Mouse (Mus musculus) small intestine, adult 2 months (tissue): ENCODE data around the gene Haao.

Source experiments
- CTCF ChIP-seq: fragments of 200-500 bp; IDR thresholded peaks from 2 replicates; pipeline ENCODE4 v1.5.1; 2012; ENCODE audit warnings: low read depth, mild to moderate bottlenecking, control low read depth, inconsistent platforms, low read length, moderate library complexity, mixed read lengths; ENCODE audit not compliant: insufficient replicate concordance, insufficient read length; ENCODE audit errors: extremely low read depth
- POLR2A ChIP-seq: fragments of 200-500 bp; IDR thresholded peaks from 2 replicates; pipeline ENCODE4 v1.6.1; 2012; ENCODE audit warnings: low read depth, mild to moderate bottlenecking, control low read depth, inconsistent platforms, low read length, moderate library complexity

DNA sequence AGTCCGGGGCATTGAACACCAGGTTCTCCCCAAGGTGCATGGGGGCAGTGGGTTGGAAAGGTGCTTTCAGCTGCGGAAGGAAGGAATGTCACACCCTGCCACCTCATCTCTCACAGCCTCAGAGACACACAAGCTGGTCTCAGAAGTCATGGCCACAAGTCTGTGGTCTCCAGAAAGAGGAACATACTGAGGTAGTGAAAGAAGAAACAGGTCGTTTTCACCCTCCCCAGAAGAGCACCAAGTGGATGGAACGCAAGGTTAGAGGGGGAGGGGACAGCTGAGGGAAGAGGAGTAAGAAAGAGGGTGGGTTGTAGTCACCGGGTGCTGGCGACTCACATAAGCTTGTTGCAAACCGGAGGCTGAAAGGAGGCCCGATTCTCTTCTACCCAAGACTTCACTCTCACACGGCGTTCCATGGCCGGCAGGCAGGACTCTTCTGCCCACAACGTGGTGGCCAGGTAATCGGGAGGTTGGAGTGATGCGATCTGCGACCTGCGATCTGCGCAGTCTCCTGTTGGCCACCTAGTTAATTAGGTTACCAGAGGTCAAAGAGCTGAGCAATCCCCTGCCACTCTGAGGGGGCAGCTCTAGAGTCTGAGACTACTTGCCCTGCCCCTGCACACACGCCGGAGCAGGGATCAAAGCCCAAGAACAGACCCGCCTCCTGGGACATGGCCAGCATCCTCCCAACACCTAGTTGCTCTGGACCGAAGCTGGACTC is 1.3 kb downstream of the Haao start:
- no peak for TF ChIP-seq CTCF
- TF ChIP-seq POLR2A = no peak
